Mouse (Mus musculus) thymus, postnatal 0 days (tissue): ENCODE results near the gene Gm49337. TPM values are rescaled to one million over a fixed set of nuclear protein-coding genes. Genes with fewer than 3 reads are reported as not detected.

Source experiments
- DNase-seq: peaks from one replicate; pipeline ENCODE4 v3.0.0-alpha.2; 2015; ENCODE audit warnings: low spot score
- polyA plus RNA-seq: library from polyadenylated mRNA; unstranded; fragments of >200 nt; fragmentation: Nextera tagmentation; extraction: Ambion mirVana; gene quantifications from 2 replicates; pipeline ENCODE4 v1.2.1, GENCODE M21; 2015

Gene Gm49337
- polyA plus RNA-seq, 1 experiment from 2014 or later: not detected

DNA sequence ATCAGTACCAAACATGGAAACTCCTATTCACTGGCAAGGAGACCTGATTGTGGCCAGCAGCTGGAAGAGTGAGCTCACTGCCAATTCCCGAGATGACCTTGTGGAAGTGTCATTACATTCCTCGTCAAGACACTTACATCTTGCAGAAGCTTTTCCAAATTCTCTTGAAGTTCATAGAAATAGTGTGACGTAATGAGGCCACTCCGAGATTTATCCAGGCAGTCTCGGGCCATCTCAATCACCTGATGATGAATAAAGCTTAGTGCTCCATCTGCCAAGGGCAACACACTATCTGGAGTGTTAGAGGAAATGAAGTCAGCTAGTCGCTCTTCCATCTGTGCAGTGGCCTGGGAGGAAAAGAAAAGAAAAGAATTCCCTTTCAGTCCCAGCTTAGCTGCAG is 148.9 kb downstream of the Gm49337 start:
- DNase-seq: no peak

DNA sequence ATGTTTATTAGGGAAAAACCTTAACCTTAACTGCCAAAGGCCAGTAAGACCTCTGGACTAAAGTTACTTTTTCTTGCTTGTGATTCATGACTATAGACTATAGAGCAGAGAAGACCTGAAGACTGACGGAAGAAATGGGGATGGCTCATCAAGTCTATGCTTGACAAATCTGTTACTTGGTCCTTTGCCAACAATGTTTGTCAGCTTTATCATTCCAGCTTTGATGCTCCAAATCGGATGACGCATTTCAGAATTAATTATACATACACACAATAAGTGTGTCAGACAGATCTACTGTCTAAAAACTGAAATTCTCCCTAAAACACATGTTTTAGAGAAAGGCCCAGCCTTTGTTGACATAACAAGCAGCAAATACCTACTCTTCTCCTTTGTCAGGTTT is 156.1 kb downstream of the Gm49337 start:
- DNase-seq: no peak

DNA sequence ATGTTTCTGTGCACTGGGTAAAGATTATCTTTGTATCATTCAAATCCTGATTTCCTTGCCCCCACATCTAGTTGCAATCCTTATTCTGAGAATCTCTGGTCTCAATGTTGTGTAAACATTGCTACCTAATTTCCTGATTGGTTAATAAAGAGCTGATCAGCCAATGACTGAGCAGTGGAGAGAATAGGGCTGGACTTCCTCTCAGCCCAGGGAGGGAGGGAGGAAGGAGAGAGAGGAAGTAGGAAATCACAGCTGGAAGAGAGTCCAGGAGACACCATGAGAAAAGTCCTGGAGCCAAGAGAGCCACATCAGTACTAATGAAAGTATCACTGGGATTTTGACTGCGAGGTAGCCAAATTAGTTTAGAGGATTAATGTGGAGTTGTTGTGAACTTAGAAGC is 163.1 kb downstream of the Gm49337 start:
- DNase-seq: no peak

DNA sequence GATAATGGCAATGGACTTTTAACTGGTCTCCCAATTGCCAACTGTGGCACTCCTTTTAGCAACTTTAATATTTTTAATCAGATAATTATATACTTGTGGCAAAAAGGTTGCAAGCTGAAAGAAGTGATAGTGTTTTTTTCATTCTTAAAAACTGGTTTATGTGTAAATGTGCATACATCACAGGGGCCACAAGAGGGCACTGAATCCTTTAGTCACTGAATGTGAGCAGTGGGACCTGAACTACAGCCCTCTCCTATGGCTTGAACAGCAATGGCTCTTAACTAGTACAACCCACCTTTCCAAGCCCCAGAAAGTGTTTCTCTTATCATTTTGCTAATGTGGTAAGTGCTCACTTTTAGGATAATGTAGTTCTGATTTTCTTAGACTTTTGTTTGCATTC is 168.9 kb downstream of the Gm49337 start:
- peak; percentile 53 for DNase-seq

Other genes starting within 250 kb of the Gm49337 start
- gene Dmbx1, start 233.5 kb upstream of the Gm49337 start, polyA plus RNA-seq: 0.04 and 0.05 TPM in 2 replicates
- gene Faah, start 155.5 kb upstream of the Gm49337 start, polyA plus RNA-seq: 3.9 and 4.7 TPM in 2 replicates
- 17.9 and 18.6 TPM in 2 replicates for gene Nsun4, start 119.5 kb upstream of the Gm49337 start, polyA plus RNA-seq
- gene Uqcrh, start 98.3 kb upstream of the Gm49337 start, polyA plus RNA-seq: 652 and 689 TPM in 2 replicates
- gene Lrrc41, start 98.1 kb upstream of the Gm49337 start, polyA plus RNA-seq: 41.6 and 42.1 TPM in 2 replicates
- gene Rad54l, start 49.7 kb upstream of the Gm49337 start, polyA plus RNA-seq: 26.0 and 26.4 TPM in 2 replicates
- gene Pomgnt1, start 49.5 kb upstream of the Gm49337 start, polyA plus RNA-seq: 28.6 and 30.5 TPM in 2 replicates
- 0.87 and 1.1 TPM in 2 replicates for gene Lurap1, start 22.0 kb upstream of the Gm49337 start, polyA plus RNA-seq
- gene Tspan1, start 5.8 kb upstream of the Gm49337 start, polyA plus RNA-seq: 3.2 and 4.1 TPM in 2 replicates
- gene 1700042G07Rik, start within 50 bp of the Gm49337 start, polyA plus RNA-seq: not detected in 2 replicates
- gene Pik3r3, start 48.2 kb downstream of the Gm49337 start, polyA plus RNA-seq: 4.2 and 4.7 TPM in 2 replicates